Mouse (Mus musculus) liver, adult 2 months (tissue): ENCODE data around the gene Dusp28.

Source experiments
- CTCF ChIP-seq: fragments of 200-500 bp; IDR thresholded peaks from 2 replicates; pipeline ENCODE4 v1.5.1; 2011; ENCODE audit warnings: low read depth, low read length, control low read depth
- POLR2A ChIP-seq: fragments of 200-500 bp; IDR thresholded peaks from 2 replicates; pipeline ENCODE4 v1.6.1; 2011; ENCODE audit warnings: low read length, control low read depth; ENCODE audit not compliant: insufficient read depth; ENCODE audit errors: extremely low read depth

GRCm38 (mm10) chr1:92935054-92935962, 28.5 kb downstream of the Dusp28 start:
- TF ChIP-seq POLR2A (no peak), CTCF (no peak)
